Mouse (Mus musculus) heart, adult 10 weeks (tissue): ENCODE measurements around the gene 9330182O14Rik. TPM values are rescaled to one million over a fixed set of nuclear protein-coding genes. Genes with fewer than 3 reads are reported as not detected.

Experiments
- polyA plus RNA-seq: library from polyadenylated mRNA; stranded (reverse); fragments of 350-450 nt; fragmentation: Illumina TruSeq; extraction: RNeasy Lipid Tissue Mini Kit (QIAGEN cat#74804); gene quantifications from one replicate; pipeline ENCODE4 v1.2.3, GENCODE M21; 2014; ENCODE audit warnings: low read depth, low replicate concordance

The 9330182O14Rik gene
- polyA plus RNA-seq: not detected

DNA sequence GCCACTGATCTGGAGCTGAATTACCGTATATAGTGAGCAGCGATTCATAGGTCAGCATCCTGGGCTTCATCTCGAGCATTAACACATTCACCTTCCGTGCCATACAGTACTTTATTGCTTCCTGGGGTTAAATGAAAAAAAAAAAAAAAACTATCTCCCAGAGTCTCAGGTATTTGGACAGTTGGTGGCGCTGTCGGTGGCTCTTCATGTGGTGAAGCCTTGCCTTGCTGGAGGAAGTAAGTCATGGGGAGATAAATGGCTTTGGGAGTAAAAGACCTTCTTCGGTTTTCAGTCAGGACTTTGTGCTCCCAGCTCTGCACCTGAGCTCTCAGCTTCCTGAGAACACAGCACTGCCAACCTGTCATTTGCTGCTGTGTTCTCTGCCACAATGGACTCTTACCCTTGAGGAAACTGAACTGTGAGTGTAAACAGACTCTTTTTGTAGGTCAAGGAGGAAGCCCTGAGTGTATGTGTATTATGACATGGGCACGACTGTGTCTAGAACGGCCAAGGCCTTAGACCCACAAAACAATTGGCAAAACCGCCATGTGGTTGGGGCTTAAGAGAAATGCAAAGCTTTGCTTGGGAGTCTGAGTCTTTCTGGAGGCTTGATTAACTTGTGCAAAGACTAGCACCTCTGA, at the start of gene 9330182O14Rik:
Gene 9330182O14Rik (plus strand): TSS at position 214 of the 641 bp plus-strand sequence.

